ENCODE assay signal across 8 mouse cellular contexts in the genomic region with DNA sequence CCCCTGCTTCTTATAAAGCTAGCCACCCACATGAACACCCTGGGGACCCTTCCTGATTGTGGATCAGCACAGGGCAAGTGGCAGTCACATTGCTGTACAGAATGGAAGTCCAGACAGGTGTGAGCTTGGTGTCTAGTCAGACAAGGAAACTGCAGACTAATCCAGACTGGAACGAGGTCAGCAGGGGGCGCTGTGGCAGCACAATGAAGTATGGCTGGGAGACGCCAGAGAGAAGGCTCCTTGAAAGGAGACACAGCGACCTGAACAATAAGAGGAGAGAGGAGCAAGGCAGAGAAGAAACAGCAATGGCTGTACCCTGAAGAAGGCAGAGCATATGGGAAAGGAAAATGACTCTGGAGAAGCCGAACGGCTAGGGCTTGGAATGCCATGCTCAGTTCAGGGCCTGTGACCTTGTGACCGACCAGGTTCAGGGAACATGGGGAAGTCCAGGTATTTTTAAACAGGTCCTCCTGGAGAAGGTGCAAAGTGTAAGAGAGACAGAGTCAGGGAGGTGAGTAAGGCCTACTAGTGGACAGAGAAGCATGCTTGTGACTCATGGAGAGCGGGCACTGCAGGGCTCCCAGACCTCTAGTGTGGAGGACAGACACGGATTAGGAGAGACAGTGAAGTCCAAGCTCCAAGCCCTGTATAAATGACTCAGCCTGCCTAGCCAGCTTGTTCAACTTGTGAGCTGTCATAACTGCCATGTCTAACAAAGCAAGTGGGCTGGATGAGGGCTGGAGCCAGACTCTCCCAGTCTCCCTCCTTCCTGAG.
DNase-seq lines count a peak whose midpoint lies in the region; ATAC-seq and TF ChIP-seq lines count a peak whose summit lies in the region.

No protein-coding gene starts in this region.

- no peaks in the 10 kb centered on the region for H3K4me1 ChIP-seq in hindbrain, postnatal 0 days (ENCODE audit: insufficient read depth, low read length)

- H3K36me3 ChIP-seq in hindbrain, postnatal 0 days (ENCODE audit: insufficient read depth, low read length), result no peaks in the 10 kb centered on the region

- TF ChIP-seq CTCF in hindbrain, postnatal 0 days (IDR thresholded peaks at IDR 0.05; ENCODE audit: low read depth), result peak; percentile 84

- H3K9ac ChIP-seq in hindbrain, postnatal 0 days (replicated peaks; ENCODE audit: low read length), result no peak overlapping the region

- no peak overlapping the region for H3K27ac ChIP-seq in hindbrain, postnatal 0 days

- no peaks in the 10 kb centered on the region for H3K27me3 ChIP-seq in hindbrain, postnatal 0 days (ENCODE audit: insufficient read depth, low read length)

- H3K4me3 ChIP-seq in hindbrain, postnatal 0 days (ENCODE audit: low read length), result no peak overlapping the region

- ATAC-seq in hindbrain, postnatal 0 days, result peak; percentile 89

- peak; percentile 55 for DNase-seq in R1 (ENCODE audit: low read depth, low spot score)
- DNase-seq in cerebellum, adult 9-10 months, result peak; percentile 77
- peak; percentile 44 to 77 for DNase-seq in frontal cortex, postnatal 10 days (ENCODE audit: low spot score in 2 of 2)
- DNase-seq in hindbrain, postnatal 0 days (ENCODE audit: low spot score), result peak; percentile 87
- peak; percentile 57 for DNase-seq in left cerebral cortex, adult 11 months (ENCODE audit: low spot score)
- peak; percentile 66 to 78 for DNase-seq in lung, postnatal 4 days
- DNase-seq in right cerebral cortex, postnatal 14 days, result peak; percentile 88
- DNase-seq in urinary bladder, postnatal 14 days (ENCODE audit: low spot score), result peak; percentile 83

- no peaks in the 10 kb centered on the region for H3K9me3 ChIP-seq in hindbrain, postnatal 0 days (ENCODE audit: low read length)

- 46% methylated on average over 9 of the region's 9 CpGs for WGBS in hindbrain, postnatal 0 days

- H3K4me2 ChIP-seq in hindbrain, postnatal 0 days (ENCODE audit: low read depth, low read length), result no peak overlapping the region
